Mouse (Mus musculus) heart, embryonic 14.5 days (tissue): ENCODE results near the gene Ube2s. TPM values are rescaled to one million over a fixed set of nuclear protein-coding genes. Genes with fewer than 3 reads are reported as not detected.
A peak's percentile ranks its signal among the peaks of the same experiment; 100 is the strongest.
"Not testable (repeated sequence)": the region's sequence is repeated elsewhere in the genome, so short reads cannot be mapped to it uniquely, and the experiment has no call there.

Experiments used
- ATAC-seq: fragments of 200-750 bp; cut with Nextera tagmentation; 2 replicates; pipeline ENCODE4 v1.8.0; 2017; ENCODE audit warnings: low read depth, moderate TSS enrichment; ENCODE audit not compliant: insufficient number of reproducible peaks, insufficient read depth, low FRiP score
- H3K27ac ChIP-seq, 2 experiments: fragments of 200-500 bp in 1 of 2; fragments of 300-500 bp in 1 of 2; sonication (generic) in 1 of 2; replicated peaks in 1 of 2; 2 replicates each; pipeline ENCODE4 v1.5.1; 2012 to 2014; ENCODE audit warnings: low read depth in 2 of 2, low read length in 2 of 2, control low read depth in 1 of 2, mild to moderate bottlenecking in 1 of 2, mixed read lengths in 1 of 2; ENCODE audit not compliant: control insufficient read depth in 1 of 2, insufficient read depth in 1 of 2
- H3K27me3 ChIP-seq: fragments of 300-500 bp; sonication (generic); 2 replicates; pipeline ENCODE4 v1.6.1; 2014; ENCODE audit warnings: mild to moderate bottlenecking, low read length, control low read depth; ENCODE audit not compliant: control insufficient read depth, insufficient read depth
- H3K36me3 ChIP-seq: fragments of 300-500 bp; sonication (generic); 2 replicates; pipeline ENCODE4 v1.6.1; 2014; ENCODE audit warnings: mild to moderate bottlenecking, control low read depth, low read length, mixed read lengths; ENCODE audit not compliant: control insufficient read depth, insufficient read depth
- H3K4me1 ChIP-seq, 2 experiments: fragments of 200-500 bp in 1 of 2; fragments of 300-500 bp in 1 of 2; sonication (generic) in 1 of 2; 2 replicates each; pipeline ENCODE4 v1.6.1; 2012 to 2014; ENCODE audit warnings: low read length in 2 of 2, control low read depth in 1 of 2, mixed read lengths in 1 of 2; ENCODE audit not compliant: control insufficient read depth in 2 of 2, insufficient read depth in 2 of 2
- H3K4me2 ChIP-seq: fragments of 300-500 bp; sonication (generic); 2 replicates; pipeline ENCODE4 v1.6.1; 2014; ENCODE audit warnings: mild to moderate bottlenecking, low read length
- H3K4me3 ChIP-seq, 2 experiments: fragments of 200-500 bp in 1 of 2; fragments of 300-500 bp in 1 of 2; sonication (generic) in 1 of 2; 2 replicates each; pipeline ENCODE4 v1.5.1; 2012 to 2014; ENCODE audit warnings: low read length in 2 of 2, mild to moderate bottlenecking in 2 of 2, control low read depth in 1 of 2, low read depth in 1 of 2, moderate library complexity in 1 of 2; ENCODE audit not compliant: control insufficient read depth in 1 of 2, insufficient read depth in 1 of 2
- H3K9ac ChIP-seq: fragments of 300-500 bp; sonication (generic); 2 replicates; pipeline ENCODE4 v1.6.1; 2014; ENCODE audit warnings: mild to moderate bottlenecking, low read length
- H3K9me3 ChIP-seq: fragments of 300-500 bp; sonication (generic); 2 replicates; pipeline ENCODE4 v1.6.1; 2016; ENCODE audit warnings: low read length, control low read depth; ENCODE audit not compliant: control insufficient read depth
- WGBS: fragments of 180-500 bp; shearing (Covaris S2); extraction: QIAGEN DNeasy Blood & Tissue Kit; methylation state at CpG from one replicate; pipeline ENCODE4 v1.1.7; 2014; 5-methylcytosine and 5-hydroxymethylcytosine counted together
- polyA plus RNA-seq: library from polyadenylated mRNA; unstranded; fragments of >200 nt; fragmentation: Nextera tagmentation; extraction: Ambion mirVana; gene quantifications from 2 replicates; pipeline ENCODE4 v1.2.1, GENCODE M21; 2014

Ube2s gene
- polyA plus RNA-seq, 1 experiment from 2014 or later, result 408 TPM

DNA sequence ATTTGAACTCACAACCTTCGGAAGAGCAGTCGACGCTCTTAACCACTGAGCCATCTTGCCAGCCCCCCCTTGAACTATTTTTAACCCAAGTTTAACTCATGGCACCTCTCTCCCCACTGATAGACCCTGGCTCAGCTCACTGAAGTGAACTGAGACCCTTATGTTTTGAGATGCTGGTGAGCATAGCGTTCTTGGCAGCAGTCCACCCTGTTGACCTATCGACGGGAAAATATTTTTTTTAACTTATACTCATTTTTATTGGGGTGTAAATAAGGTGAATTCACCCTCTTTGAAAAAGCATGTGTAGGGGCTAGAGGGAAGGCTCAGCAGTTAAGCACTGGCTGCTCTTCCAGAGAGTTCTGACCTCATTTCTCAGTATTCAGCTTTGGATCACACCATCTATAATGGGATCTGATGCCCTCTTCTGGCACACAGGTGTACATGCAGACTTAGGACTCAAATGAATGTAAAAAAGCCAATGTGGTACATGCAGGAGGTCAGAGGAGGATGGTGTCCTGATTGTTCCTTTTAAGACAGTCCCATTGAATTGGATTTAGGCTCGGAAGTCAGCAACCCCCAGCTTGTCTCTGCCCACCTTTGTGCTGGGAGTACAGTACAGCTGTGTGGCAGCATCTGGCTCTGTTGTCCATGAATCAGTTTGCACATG is 16.5 kb downstream of the Ube2s start:
- ATAC-seq, result no peak
- no peak overlapping the region for H3K27ac ChIP-seq
- H3K27me3 ChIP-seq, result no peaks in the 10 kb centered on the region
- 68% methylated on average over 7 of the region's 7 CpGs for WGBS
- H3K36me3 ChIP-seq, result peaks cover 43% of the 10 kb centered on the region
- no peaks in the 10 kb centered on the region for H3K9me3 ChIP-seq
- H3K4me2 ChIP-seq, result no peak overlapping the region
- H3K9ac ChIP-seq, result no peak overlapping the region
- H3K4me1 ChIP-seq, result peaks cover 2 to 6% of the 10 kb centered on the region in 2 experiments; a peak in 3 of 4 replicates
- H3K4me3 ChIP-seq, result no peak overlapping the region

DNA sequence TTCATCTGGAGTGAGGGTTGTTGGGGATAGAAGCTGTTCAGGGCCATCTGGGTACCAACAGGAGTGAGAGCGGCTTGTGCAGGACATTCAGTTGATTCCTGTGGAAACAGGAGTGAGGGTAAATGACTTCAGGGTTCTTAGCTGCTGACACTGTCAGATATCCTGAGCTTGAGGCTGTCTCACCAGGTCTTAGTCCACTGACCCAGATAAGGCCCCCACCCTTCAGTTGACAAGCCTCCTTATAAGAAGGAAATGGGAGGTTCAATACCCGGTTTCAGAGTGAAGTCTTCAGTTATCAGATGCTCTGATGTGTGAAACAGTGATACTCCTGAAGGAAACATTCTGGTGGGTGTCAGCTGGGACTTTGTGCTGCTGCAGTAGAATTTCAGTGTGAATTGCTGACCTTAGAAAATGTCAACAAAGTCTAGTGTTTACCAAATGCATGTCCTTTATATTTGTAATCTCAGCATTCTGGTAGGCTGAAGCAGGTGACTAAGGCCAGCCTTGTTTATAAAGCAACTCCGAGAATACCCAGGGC is 17.7 kb downstream of the Ube2s start:
- Histone ChIP-seq H3K36me3 (peaks cover 43% of the 10 kb centered on the region), H3K27ac (no peak overlapping the region), H3K4me3 (no peak overlapping the region), H3K9me3 (no peaks in the 10 kb centered on the region), H3K9ac (peak overlapping the region; percentile 98; the same call in 1 of the 2 replicates), H3K4me1 (peaks cover 2 to 6% of the 10 kb centered on the region in 2 experiments; a peak in 3 of 4 replicates), H3K27me3 (no peaks in the 10 kb centered on the region), H3K4me2 (peak overlapping the region; percentile 90; the same call in 1 of the 2 replicates)
- no peak for ATAC-seq
- 83% methylated on average over 3 of the region's 3 CpGs for WGBS

- peak overlapping the region; percentile 61 to 89 for H3K4me3 ChIP-seq
- WGBS, result 36% methylated on average over 4 of the region's 4 CpGs
- peaks cover 43% of the 10 kb centered on the region for H3K36me3 ChIP-seq
- H3K4me1 ChIP-seq, result peaks cover 3 to 7% of the 10 kb centered on the region in 2 experiments
- no peaks in the 10 kb centered on the region for H3K27me3 ChIP-seq
- ATAC-seq, result no peak
- no peaks in the 10 kb centered on the region for H3K9me3 ChIP-seq
- H3K27ac ChIP-seq, result peak overlapping the region in 1 of 2 experiments; percentile 90; a peak in 1 of 4 replicates
- H3K9ac ChIP-seq, result peak overlapping the region; percentile 98
- peak overlapping the region; percentile 90 for H3K4me2 ChIP-seq
Observed at GRCm38 (mm10) chr7:4793674-4794073, 18.7 kb downstream of the Ube2s start.

- H3K9ac ChIP-seq, result peak overlapping the region; percentile 98
- peaks cover 7 to 11% of the 10 kb centered on the region in 2 experiments for H3K4me1 ChIP-seq
- peak overlapping the region; percentile 66 to 90 for H3K27ac ChIP-seq
- H3K4me2 ChIP-seq, result peak overlapping the region; percentile 90
- H3K36me3 ChIP-seq, result peaks cover 43% of the 10 kb centered on the region
- not testable (repeated sequence) for ATAC-seq, H3K9me3 ChIP-seq, H3K27me3 ChIP-seq
- WGBS, result under 1% methylated on average over 31 of the region's 31 CpGs
- peak overlapping the region; percentile 61 to 89 for H3K4me3 ChIP-seq
Observed at GRCm38 (mm10) chr7:4793248-4793647, 19.1 kb downstream of the Ube2s start.

DNA sequence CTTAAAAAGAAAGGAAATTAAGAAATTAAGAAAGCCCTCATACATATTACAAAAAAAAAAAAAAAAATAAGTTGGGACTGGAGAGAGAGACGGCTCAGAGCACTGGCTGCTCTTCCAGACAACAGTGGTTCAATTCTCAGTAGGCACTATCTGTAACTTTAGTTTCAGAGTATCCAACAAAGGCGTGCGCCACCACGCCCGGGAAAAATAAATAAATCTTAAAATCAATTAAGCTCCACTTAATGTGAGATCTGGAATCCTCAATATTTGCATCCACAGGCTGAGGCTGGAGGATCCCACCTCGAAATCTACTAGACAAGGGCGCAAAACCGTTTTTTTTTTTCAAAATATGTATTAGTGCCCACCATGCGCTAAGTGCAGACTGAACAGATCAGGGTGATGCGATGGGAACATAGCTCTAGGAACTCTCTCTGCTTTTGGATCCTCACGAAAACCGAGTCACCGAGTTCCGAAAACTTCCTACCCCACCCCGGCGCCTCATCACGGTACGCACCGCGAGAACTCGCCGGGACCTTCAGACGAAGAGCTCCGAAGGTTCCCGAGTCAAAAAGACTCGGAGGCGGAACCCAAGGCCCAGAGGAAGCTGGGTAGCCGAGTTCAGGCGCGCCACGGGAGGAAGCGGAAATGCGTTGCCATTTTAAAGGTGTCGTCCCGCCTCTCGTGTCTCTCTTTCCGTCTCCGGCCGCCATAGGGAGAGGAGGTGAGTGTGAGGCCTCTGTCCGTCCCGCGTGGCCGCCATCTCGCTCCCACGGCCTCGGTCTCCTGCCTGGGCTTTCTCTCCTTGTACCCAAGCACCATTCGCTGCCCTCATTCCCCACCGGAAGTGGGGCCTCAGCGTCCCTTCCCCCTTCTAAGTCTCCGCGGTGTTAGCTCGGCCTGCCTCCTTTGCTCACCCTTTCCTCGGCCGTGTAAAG is 19.8 kb downstream of the Ube2s start, which contains the start of gene Rpl28:
TSS of gene Rpl28 (plus strand) at position 597 of the 935 bp plus-strand sequence.
- peaks cover 8 to 11% of the 10 kb centered on the region in 2 experiments for H3K4me1 ChIP-seq
- peak within 1 kb of the TSS; percentile 98 for H3K9ac ChIP-seq
- ATAC-seq, result peak; percentile 88
- WGBS, result 2% methylated on average over 53 of the region's 54 CpGs
- H3K4me2 ChIP-seq, result peak within 1 kb of the TSS; percentile 90
- H3K4me3 ChIP-seq, result peak within 1 kb of the TSS; percentile 61 to 89
- peak within 1 kb of the TSS; percentile 91 to 96 for H3K27ac ChIP-seq
- no peaks in the 10 kb centered on the region for H3K27me3 ChIP-seq
- peaks cover 40% of the 10 kb centered on the region for H3K36me3 ChIP-seq
- no peaks in the 10 kb centered on the region for H3K9me3 ChIP-seq

GRCm38 (mm10) chr7:4789436-4789935 is 22.9 kb downstream of the Ube2s start, which contains the start of gene Tmem238:
Gene Tmem238 (minus strand): TSS chr7:4789656.
- peak within 1 kb of the TSS; percentile 53 to 58 for H3K4me3 ChIP-seq
- peak within 1 kb of the TSS; percentile 81 for H3K9ac ChIP-seq
- ATAC-seq, result no peak
- WGBS, result 8% methylated on average over 40 of the region's 40 CpGs
- no peaks in the 10 kb centered on the region for H3K9me3 ChIP-seq
- H3K36me3 ChIP-seq, result peaks cover 11% of the 10 kb centered on the region
- H3K27ac ChIP-seq, result peak within 1 kb of the TSS; percentile 23 to 61; a peak in 2 of 4 replicates
- no peaks in the 10 kb centered on the region for H3K27me3 ChIP-seq
- peak within 1 kb of the TSS; percentile 89 for H3K4me2 ChIP-seq
- peaks cover 8 to 11% of the 10 kb centered on the region in 2 experiments for H3K4me1 ChIP-seq
